Mouse (Mus musculus): ENCODE data around the gene Ccdc63. TPM values are rescaled to one million over a fixed set of nuclear protein-coding genes. Genes with fewer than 3 reads are reported as not detected.

The Ccdc63 gene
- polyA plus RNA-seq, 1 experiment from 2014 or later, result 0.31 TPM

Other genes with a start within 250 kb of the Ccdc63 start
- gene Cux2, start 90.7 kb downstream of the Ccdc63 start, polyA plus RNA-seq (2014; fragmentation: Nextera tagmentation; extraction: Ambion mirVana), result 12.9 and 15.1 TPM in 2 replicates
- 1.6 TPM in 1 of 2 replicates, not detected in the other for gene Myl2, start 39.9 kb downstream of the Ccdc63 start, polyA plus RNA-seq (2014; fragmentation: Nextera tagmentation; extraction: Ambion mirVana)
- 281 and 296 TPM in 2 replicates for gene Ppp1cc, start 17.5 kb upstream of the Ccdc63 start, polyA plus RNA-seq (2014; fragmentation: Nextera tagmentation; extraction: Ambion mirVana)
- gene Hvcn1, start 66.0 kb upstream of the Ccdc63 start, polyA plus RNA-seq (2014; fragmentation: Nextera tagmentation; extraction: Ambion mirVana), result 12.7 TPM in 2 replicates
- 6.5 and 9.8 TPM in 2 replicates for gene Tctn1, start 123.6 kb upstream of the Ccdc63 start, polyA plus RNA-seq (2014; fragmentation: Nextera tagmentation; extraction: Ambion mirVana)
- gene Pptc7, start 143.5 kb upstream of the Ccdc63 start, polyA plus RNA-seq (2014; fragmentation: Nextera tagmentation; extraction: Ambion mirVana), result 7.9 and 10.9 TPM in 2 replicates
- 11.4 and 12.2 TPM in 2 replicates for gene Rad9b, start 213.4 kb upstream of the Ccdc63 start, polyA plus RNA-seq (2014; fragmentation: Nextera tagmentation; extraction: Ambion mirVana)
- 224 and 236 TPM in 2 replicates for gene Vps29, start 213.5 kb upstream of the Ccdc63 start, polyA plus RNA-seq (2014; fragmentation: Nextera tagmentation; extraction: Ambion mirVana)
- gene Gpn3, start 231.1 kb upstream of the Ccdc63 start, polyA plus RNA-seq (2014; fragmentation: Nextera tagmentation; extraction: Ambion mirVana), result 77.6 and 82.6 TPM in 2 replicates
- gene Fam216a, start 231.5 kb upstream of the Ccdc63 start, polyA plus RNA-seq (2014; fragmentation: Nextera tagmentation; extraction: Ambion mirVana), result 73.6 and 76.0 TPM in 2 replicates

Measured in kidney, embryonic 14.5 days (tissue).